Mouse (Mus musculus) stomach, embryonic 16.5 days (tissue): ENCODE results near the gene Cmah. TPM values are rescaled to one million over a fixed set of nuclear protein-coding genes. Genes with fewer than 3 reads are reported as not detected.

Experiments used
- ATAC-seq: fragments of 200-750 bp; cut with Nextera tagmentation; 2 replicates; pipeline ENCODE4 v1.8.0; 2017; ENCODE audit warnings: moderate number of reproducible peaks, moderate TSS enrichment; ENCODE audit not compliant: insufficient read depth, low FRiP score
- H3K27ac ChIP-seq: fragments of 300-500 bp; sonication (generic); 2 replicates; pipeline ENCODE4 v1.5.1; 2014; ENCODE audit warnings: low read length
- H3K27me3 ChIP-seq: fragments of 300-500 bp; sonication (generic); 2 replicates; pipeline ENCODE4 v1.6.1; 2014; ENCODE audit warnings: low read length, control low read depth, mixed read lengths; ENCODE audit not compliant: control insufficient read depth, insufficient read depth
- H3K36me3 ChIP-seq: fragments of 300-500 bp; sonication (generic); 2 replicates; pipeline ENCODE4 v1.6.1; 2014; ENCODE audit warnings: low read length; ENCODE audit not compliant: control insufficient read depth, insufficient read depth
- H3K4me1 ChIP-seq: fragments of 300-500 bp; sonication (generic); 2 replicates; pipeline ENCODE4 v1.6.1; 2014; ENCODE audit warnings: low read length, control low read depth, mixed read lengths; ENCODE audit not compliant: control insufficient read depth, insufficient read depth
- H3K4me2 ChIP-seq: fragments of 300-500 bp; sonication (generic); 2 replicates; pipeline ENCODE4 v1.6.1; 2014; ENCODE audit warnings: low read depth, low read length, mixed read lengths
- H3K4me3 ChIP-seq: fragments of 300-500 bp; sonication (generic); replicated peaks from 2 replicates; pipeline ENCODE4 v1.5.1; 2014; ENCODE audit warnings: mild to moderate bottlenecking, low read length
- H3K9ac ChIP-seq: fragments of 300-500 bp; sonication (generic); 2 replicates; pipeline ENCODE4 v1.6.1; 2014; ENCODE audit warnings: low read length
- H3K9me3 ChIP-seq: fragments of 300-500 bp; sonication (generic); replicated peaks from 2 replicates; pipeline ENCODE4 v1.6.1; 2016; ENCODE audit warnings: low read length, control low read depth; ENCODE audit not compliant: control insufficient read depth
- WGBS: fragments of 180-500 bp; shearing (Covaris S2); extraction: QIAGEN DNeasy Blood & Tissue Kit; methylation state at CpG from one replicate; pipeline ENCODE4 v1.1.7; 2014; 5-methylcytosine and 5-hydroxymethylcytosine counted together
- polyA plus RNA-seq: library from polyadenylated mRNA; unstranded; fragments of >200 nt; fragmentation: Nextera tagmentation; extraction: Ambion mirVana; gene quantifications from 2 replicates; pipeline ENCODE4 v1.2.1, GENCODE M21; 2015

Cmah gene
- polyA plus RNA-seq, 1 experiment from 2014 or later: 0.83 TPM

DNA sequence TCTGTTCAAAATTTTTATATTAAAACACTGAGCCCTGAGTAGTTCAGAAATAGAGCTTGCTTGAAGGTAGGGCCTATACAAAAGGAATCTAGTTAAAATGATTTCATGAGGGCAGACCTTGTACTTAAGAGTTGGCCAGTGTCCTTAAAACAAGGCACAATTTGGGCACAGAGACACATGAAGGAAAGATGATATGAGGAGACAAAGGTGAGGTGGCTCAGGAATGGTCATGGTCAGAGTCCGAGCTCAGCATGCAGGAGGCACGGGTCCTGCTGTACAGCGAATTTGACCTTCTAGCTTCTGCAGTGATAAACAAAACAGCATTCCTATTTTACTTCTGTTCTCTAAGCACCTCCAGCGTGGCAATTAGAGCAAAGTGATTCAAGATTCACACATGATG lies 118.9 kb downstream of the Cmah start:
- no peaks in the 10 kb centered on the region for H3K27me3 ChIP-seq
- H3K36me3 ChIP-seq: no peaks in the 10 kb centered on the region
- 79% methylated on average over 4 of the region's 4 CpGs for WGBS
- H3K4me3 ChIP-seq: no peak overlapping the region
- H3K9ac ChIP-seq: no peak overlapping the region
- H3K27ac ChIP-seq: no peak overlapping the region
- H3K9me3 ChIP-seq: no peaks in the 10 kb centered on the region
- no peak overlapping the region for H3K4me2 ChIP-seq
- no peak for ATAC-seq
- H3K4me1 ChIP-seq: peaks cover 9% of the 10 kb centered on the region; the same call in 1 of the 2 replicates

DNA sequence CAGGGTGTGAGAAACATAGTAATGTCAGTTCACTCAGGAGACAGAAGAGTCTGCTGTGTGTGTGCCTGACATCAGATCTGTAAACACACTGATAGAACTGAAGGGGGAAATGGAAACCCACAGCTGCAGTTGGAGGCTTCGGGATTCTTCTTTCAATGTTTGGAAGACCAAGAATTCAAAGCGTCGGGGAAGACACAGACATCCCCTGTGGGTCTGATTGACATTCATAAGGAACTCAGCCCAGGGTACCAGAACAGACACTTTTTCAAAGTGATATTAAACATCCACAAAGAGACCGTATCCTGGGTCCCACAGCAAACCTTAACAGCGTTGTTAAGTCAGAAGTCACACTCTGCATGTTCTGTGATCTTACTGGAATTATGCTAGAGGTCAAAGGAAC lies 119.8 kb downstream of the Cmah start:
- ATAC-seq: no peak
- Histone ChIP-seq H3K4me3 (no peak overlapping the region), H3K4me1 (peaks cover 9% of the 10 kb centered on the region; the same call in 1 of the 2 replicates), H3K27ac (no peak overlapping the region), H3K9ac (no peak overlapping the region), H3K36me3 (no peaks in the 10 kb centered on the region), H3K27me3 (no peaks in the 10 kb centered on the region), H3K4me2 (no peak overlapping the region), H3K9me3 (no peaks in the 10 kb centered on the region)
- 29% methylated on average over 5 of the region's 5 CpGs for WGBS

DNA sequence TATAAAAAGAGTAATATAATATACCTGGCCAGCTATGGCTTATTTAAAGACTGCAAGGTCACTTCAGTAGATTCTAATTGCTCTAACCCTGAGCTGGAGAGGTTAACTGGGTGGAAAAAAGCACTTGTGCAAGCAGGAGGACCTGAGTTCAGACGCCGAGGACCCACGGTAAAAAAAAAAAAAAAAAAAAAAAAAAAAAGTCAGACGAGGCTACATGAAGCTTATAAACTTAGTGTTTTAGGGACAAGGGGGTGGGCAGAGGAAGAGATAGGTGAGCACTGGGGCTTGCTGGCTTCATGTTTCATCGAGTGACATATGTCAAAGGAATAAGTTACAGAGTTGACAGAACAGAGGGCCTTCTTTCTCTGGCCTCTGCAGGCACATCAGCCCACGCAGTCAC lies 121.4 kb downstream of the Cmah start:
- no peak overlapping the region for H3K9ac ChIP-seq
- no peaks in the 10 kb centered on the region for H3K27me3 ChIP-seq
- ATAC-seq: no peak
- peaks cover 6% of the 10 kb centered on the region; the same call in 1 of the 2 replicates for H3K4me1 ChIP-seq
- H3K36me3 ChIP-seq: no peaks in the 10 kb centered on the region
- H3K9me3 ChIP-seq: no peaks in the 10 kb centered on the region
- no peak overlapping the region for H3K4me2 ChIP-seq
- no peak overlapping the region for H3K4me3 ChIP-seq
- 74% methylated on average over 6 of the region's 6 CpGs for WGBS
- H3K27ac ChIP-seq: no peak overlapping the region

DNA sequence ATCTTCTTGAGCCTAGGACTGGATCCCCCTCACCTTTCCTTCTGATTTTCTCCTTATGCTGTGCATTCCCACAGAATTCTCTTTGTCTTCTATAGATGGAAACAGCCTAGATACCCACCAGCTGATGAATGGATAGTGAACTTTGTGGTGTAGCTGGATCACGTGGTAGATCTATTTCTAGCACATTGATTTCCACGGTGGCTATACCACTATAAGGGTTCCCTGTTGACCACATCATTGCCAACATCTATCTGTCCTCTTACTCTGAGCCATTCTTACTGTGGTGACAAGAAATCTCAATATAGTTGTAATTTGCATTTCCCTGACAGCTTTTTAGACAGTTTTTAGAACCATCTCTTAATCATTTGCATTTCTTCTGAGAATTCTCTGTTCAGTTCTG lies 124.3 kb downstream of the Cmah start:
- Histone ChIP-seq H3K9ac (no peak overlapping the region), H3K4me3 (no peak overlapping the region), H3K36me3 (no peaks in the 10 kb centered on the region), H3K27ac (no peak overlapping the region), H3K27me3 (no peaks in the 10 kb centered on the region), H3K4me1 (peaks cover 4% of the 10 kb centered on the region; the same call in 1 of the 2 replicates), H3K9me3 (no peaks in the 10 kb centered on the region), H3K4me2 (no peak overlapping the region)
- ATAC-seq: no peak
- WGBS: 72% methylated on average over 2 of the region's 2 CpGs

DNA sequence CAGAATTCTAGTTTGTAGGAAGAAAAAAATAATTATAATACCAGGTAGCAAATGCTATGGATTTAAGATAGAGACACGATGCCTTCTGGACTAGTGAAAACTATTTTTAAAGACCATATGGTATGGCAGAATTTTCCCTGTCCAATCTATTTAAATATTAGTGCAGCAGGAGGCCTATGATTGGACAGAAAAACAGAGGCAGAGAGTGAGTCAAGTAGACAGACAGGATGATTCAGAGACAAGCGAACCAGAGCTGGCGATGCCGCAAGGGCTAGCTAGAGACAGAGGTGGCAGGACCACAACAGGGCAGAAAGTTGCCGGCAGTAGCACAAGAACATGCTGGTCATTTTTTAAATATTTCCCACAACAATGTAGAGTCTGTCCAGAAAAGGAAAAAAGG lies 126.5 kb downstream of the Cmah start:
- Histone ChIP-seq H3K9ac (no peak overlapping the region), H3K4me1 (no peaks in the 10 kb centered on the region), H3K4me3 (no peak overlapping the region), H3K36me3 (no peaks in the 10 kb centered on the region), H3K27ac (no peak overlapping the region), H3K9me3 (no peaks in the 10 kb centered on the region), H3K27me3 (no peaks in the 10 kb centered on the region), H3K4me2 (no peak overlapping the region)
- WGBS: 86% methylated on average over 5 of the region's 5 CpGs
- no peak for ATAC-seq

DNA sequence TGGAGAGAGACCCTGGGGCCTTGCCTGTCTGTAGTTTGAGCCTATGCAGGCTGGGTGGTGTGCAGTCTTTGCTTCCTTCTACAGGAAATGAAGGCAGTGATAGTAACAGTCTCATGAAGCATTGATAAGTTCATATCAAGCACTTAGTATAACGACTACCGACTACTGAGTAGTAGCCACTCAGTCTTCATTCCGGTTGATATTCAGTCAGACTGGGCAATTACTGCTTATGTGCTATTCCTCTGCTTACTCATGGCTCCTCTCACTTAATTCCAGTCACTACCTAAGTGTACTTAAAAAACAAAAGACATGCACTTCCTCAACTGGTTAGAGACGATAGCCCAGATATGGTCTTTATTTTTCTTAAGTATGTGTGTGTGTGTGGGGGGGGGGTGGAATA lies 129.2 kb downstream of the Cmah start:
- no peaks in the 10 kb centered on the region for H3K4me1 ChIP-seq
- WGBS: 75% methylated on average over 4 of the region's 4 CpGs
- no peaks in the 10 kb centered on the region for H3K9me3 ChIP-seq
- H3K36me3 ChIP-seq: no peaks in the 10 kb centered on the region
- H3K4me3 ChIP-seq: no peak overlapping the region
- H3K27ac ChIP-seq: no peak overlapping the region
- ATAC-seq: no peak
- H3K4me2 ChIP-seq: no peak overlapping the region
- no peak overlapping the region for H3K9ac ChIP-seq
- no peaks in the 10 kb centered on the region for H3K27me3 ChIP-seq

DNA sequence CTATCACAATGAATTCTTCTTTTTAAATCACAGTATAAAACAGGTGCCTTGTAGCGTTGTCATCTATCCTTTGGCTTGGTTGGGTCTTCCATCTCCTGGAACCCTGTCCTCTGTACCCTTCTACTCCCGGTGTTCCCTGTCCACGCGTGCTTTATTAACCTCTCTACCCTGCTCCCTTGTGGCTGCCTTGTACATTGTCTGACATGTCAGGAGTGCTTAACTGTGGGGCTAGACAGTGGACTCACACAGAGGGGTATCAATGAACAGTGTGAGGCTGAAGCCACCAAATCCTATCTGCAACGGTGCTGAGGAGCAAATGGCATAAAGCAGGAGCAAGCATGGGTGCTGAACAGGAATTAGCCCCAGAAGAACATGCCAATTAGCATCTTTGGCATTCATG lies 133.3 kb downstream of the Cmah start:
- WGBS: 80% methylated on average over 5 of the region's 5 CpGs
- H3K9ac ChIP-seq: no peak overlapping the region
- H3K36me3 ChIP-seq: no peaks in the 10 kb centered on the region
- no peak overlapping the region for H3K4me3 ChIP-seq
- no peaks in the 10 kb centered on the region for H3K27me3 ChIP-seq
- H3K4me1 ChIP-seq: no peaks in the 10 kb centered on the region
- ATAC-seq: no peak
- H3K4me2 ChIP-seq: no peak overlapping the region
- no peaks in the 10 kb centered on the region for H3K9me3 ChIP-seq
- no peak overlapping the region for H3K27ac ChIP-seq

DNA sequence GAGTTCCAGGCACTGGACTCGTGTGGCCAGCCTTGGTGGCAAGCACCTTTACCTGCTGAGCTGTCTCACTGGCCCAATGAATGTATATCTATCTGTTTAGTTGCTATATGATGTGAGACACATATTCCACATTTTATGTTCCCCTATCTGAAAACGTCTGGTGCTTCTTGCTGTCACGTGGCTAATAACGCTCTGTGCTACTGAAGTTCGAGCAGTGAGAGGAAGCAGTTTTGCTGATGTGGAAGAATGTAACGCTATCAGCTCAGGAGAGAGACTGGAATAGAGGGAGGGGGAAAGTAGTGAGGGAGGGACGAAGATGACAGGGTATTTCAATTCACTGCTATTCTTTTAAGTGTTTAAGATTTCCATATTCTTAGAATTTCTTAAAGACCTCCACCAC lies 136.6 kb downstream of the Cmah start:
- 71% methylated on average over 7 of the region's 7 CpGs for WGBS

DNA sequence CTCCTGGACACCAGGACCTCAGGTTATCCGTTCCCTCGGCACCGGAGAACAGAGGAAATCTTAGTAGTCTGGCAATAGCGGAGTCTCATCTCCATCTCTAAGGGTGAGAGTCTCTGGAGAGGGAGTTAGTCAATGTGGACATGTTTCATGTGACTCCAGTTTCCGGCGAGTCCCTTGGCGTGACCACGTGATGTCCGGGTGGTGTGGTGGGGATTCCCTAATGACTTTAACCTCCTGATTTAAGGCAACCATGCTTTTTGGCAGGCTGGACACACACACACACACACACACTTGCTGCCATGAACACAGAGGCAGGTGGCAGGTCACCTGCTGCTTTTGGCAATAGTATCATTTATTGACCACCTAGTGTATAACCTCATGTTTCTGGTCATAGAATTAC lies 138.8 kb downstream of the Cmah start:
- ATAC-seq: no peak
- no peak overlapping the region for H3K4me2 ChIP-seq
- H3K4me3 ChIP-seq: no peak overlapping the region
- no peaks in the 10 kb centered on the region for H3K9me3 ChIP-seq
- no peaks in the 10 kb centered on the region for H3K36me3 ChIP-seq
- no peak overlapping the region for H3K27ac ChIP-seq
- 94% methylated on average over 9 of the region's 9 CpGs for WGBS
- no peaks in the 10 kb centered on the region for H3K27me3 ChIP-seq
- H3K9ac ChIP-seq: no peak overlapping the region
- H3K4me1 ChIP-seq: no peaks in the 10 kb centered on the region

More for the DNA sequence above, 136.6 kb downstream of the Cmah start:
- no peak overlapping the region for H3K27ac ChIP-seq
- no peak overlapping the region for H3K9ac ChIP-seq
- ATAC-seq: no peak
- no peaks in the 10 kb centered on the region for H3K27me3 ChIP-seq
- H3K9me3 ChIP-seq: no peaks in the 10 kb centered on the region
- H3K36me3 ChIP-seq: no peaks in the 10 kb centered on the region
- no peak overlapping the region for H3K4me3 ChIP-seq
- no peaks in the 10 kb centered on the region for H3K4me1 ChIP-seq
- no peak overlapping the region for H3K4me2 ChIP-seq

DNA sequence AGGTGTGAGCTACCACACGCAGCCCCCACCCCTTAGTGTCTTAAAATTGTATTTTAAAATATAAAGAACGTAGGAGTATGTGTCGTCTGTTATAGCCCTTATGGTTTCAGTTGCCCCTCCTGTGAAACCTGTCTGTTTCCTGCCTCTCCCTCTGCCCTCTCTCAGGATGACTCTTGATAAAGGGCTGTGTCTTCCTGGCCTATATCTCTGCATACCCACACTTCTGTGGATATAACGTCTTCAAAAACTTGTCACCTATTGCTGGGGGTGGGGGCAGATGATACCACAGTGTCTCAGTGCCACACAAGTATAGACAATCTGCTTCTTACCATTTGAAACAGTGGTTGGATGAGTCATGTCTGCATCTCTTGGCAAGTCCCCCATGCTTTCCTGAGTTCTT lies 140.6 kb downstream of the Cmah start:
- H3K4me1 ChIP-seq: no peaks in the 10 kb centered on the region
- WGBS: 73% methylated on average over 4 of the region's 4 CpGs
- no peak overlapping the region for H3K27ac ChIP-seq
- no peak for ATAC-seq
- no peaks in the 10 kb centered on the region for H3K36me3 ChIP-seq
- no peak overlapping the region for H3K9ac ChIP-seq
- H3K9me3 ChIP-seq: no peaks in the 10 kb centered on the region
- H3K4me2 ChIP-seq: no peak overlapping the region
- H3K27me3 ChIP-seq: no peaks in the 10 kb centered on the region
- H3K4me3 ChIP-seq: no peak overlapping the region
